Mouse (Mus musculus): Measurements from ENCODE around the gene Ccdc27. TPM values are rescaled to one million over a fixed set of nuclear protein-coding genes. Genes with fewer than 3 reads are reported as not detected.

Ccdc27 gene
- not detected for polyA plus RNA-seq (2014; fragmentation: Illumina TruSeq; extraction: RNeasy Lipid Tissue Mini Kit (QIAGEN cat#74804); ENCODE audit: low read depth, low replicate concordance)

DNA sequence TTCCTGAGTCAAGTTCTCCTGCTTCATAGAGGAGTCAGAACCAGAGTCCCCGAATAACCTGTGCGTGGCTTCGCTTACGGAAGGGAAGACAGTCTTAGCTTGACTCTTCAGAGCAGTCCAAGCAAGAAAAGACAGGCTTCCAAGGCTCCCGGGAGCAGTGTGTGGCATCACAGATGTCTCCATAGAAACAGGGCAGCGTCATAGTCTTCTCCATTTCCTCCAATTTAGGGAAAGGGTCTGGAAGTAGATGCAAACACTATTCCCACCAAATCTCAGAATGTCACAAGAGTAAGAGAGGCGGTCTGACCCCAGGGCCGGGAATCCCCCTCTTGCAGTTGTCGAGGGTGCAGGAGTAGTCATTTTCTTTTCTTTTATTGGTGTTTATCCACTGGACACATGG lies at the start of gene Ccdc27:
TSS of gene Ccdc27 (minus strand) at position 101 of the 400 bp plus-strand sequence.

DNA sequence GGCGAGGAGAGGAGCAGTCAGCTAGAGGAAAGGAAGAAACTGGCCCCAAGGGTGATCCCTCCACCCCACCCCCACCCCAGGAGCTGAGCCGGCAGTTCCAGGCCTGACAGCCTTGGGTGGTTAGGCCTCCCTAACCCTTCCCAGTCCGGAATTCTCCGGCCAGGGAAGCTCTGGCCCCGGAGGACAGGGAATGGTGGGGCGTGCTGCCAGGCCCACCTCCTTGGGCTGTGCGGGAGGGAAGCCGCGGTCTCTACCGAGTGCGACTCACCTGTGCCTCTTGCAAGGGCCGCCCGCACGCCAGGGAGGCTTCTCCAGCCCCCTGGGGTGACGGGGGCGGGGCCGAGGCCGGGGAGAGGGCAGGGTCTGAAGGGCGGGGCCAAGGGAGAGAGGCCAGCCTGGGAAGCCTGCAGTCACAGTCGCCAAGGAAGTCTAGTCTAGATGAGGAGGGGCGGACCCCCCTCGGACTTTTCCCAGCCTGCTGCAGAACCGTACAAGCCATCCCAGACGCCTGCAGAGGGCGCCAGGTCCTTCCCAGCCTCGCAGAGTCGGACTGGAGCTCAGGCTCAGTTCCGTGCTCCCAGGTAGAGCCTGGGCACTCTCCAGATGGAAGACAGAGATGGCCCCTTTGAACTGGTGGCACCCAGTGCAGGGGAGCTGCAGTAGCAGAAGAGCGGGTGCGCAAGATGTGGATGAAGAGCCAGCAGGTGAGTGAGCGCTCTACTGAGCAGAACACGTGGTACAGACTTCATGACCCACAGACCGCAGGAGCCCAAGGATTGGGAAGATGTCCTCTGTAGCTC lies 16.6 kb downstream of the Ccdc27 start, which contains the start of gene Smim1:
TSS of gene Smim1 (minus strand) at position 590 of the 800 bp plus-strand sequence.

GRCm38 (mm10) chr4:154011646-154012089 lies 30.8 kb downstream of the Ccdc27 start, which contains the start of gene Lrrc47:
TSS of gene Lrrc47 (plus strand) at chr4:154011731.

Other genes with a start within 250 kb of the Ccdc27 start
- 20.1 TPM for gene A430005L14Rik, start 85.4 kb downstream of the Ccdc27 start, polyA plus RNA-seq (2014; fragmentation: Illumina TruSeq; extraction: RNeasy Lipid Tissue Mini Kit (QIAGEN cat#74804); ENCODE audit: low read depth, low replicate concordance)
- gene Dffb, start 67.6 kb downstream of the Ccdc27 start, polyA plus RNA-seq (2014; fragmentation: Illumina TruSeq; extraction: RNeasy Lipid Tissue Mini Kit (QIAGEN cat#74804); ENCODE audit: low read depth, low replicate concordance) = 3.2 TPM
- 15.5 TPM for gene Cep104, start 67.5 kb downstream of the Ccdc27 start, polyA plus RNA-seq (2014; fragmentation: Illumina TruSeq; extraction: RNeasy Lipid Tissue Mini Kit (QIAGEN cat#74804); ENCODE audit: low read depth, low replicate concordance)
- 12.5 TPM for gene Lrrc47, start 30.9 kb downstream of the Ccdc27 start, polyA plus RNA-seq (2014; fragmentation: Illumina TruSeq; extraction: RNeasy Lipid Tissue Mini Kit (QIAGEN cat#74804); ENCODE audit: low read depth, low replicate concordance)
- 1.7 TPM for gene Smim1, start 16.4 kb downstream of the Ccdc27 start, polyA plus RNA-seq (2014; fragmentation: Illumina TruSeq; extraction: RNeasy Lipid Tissue Mini Kit (QIAGEN cat#74804); ENCODE audit: low read depth, low replicate concordance)
- not detected for gene Trp73, start 97.5 kb upstream of the Ccdc27 start, polyA plus RNA-seq (2014; fragmentation: Illumina TruSeq; extraction: RNeasy Lipid Tissue Mini Kit (QIAGEN cat#74804); ENCODE audit: low read depth, low replicate concordance)
- not detected for gene Wrap73, start 99.7 kb upstream of the Ccdc27 start, polyA plus RNA-seq (2014; fragmentation: Illumina TruSeq; extraction: RNeasy Lipid Tissue Mini Kit (QIAGEN cat#74804); ENCODE audit: low read depth, low replicate concordance)
- gene Tprgl, start 118.0 kb upstream of the Ccdc27 start, polyA plus RNA-seq (2014; fragmentation: Illumina TruSeq; extraction: RNeasy Lipid Tissue Mini Kit (QIAGEN cat#74804); ENCODE audit: low read depth, low replicate concordance) = 70.5 TPM
- gene Megf6, start 128.1 kb upstream of the Ccdc27 start, polyA plus RNA-seq (2014; fragmentation: Illumina TruSeq; extraction: RNeasy Lipid Tissue Mini Kit (QIAGEN cat#74804); ENCODE audit: low read depth, low replicate concordance) = not detected

All from kidney, adult 10 weeks (tissue).